Mouse (Mus musculus) heart, postnatal 0 days (tissue): ENCODE results near the gene Ndufb10. TPM values are rescaled to one million over a fixed set of nuclear protein-coding genes. Genes with fewer than 3 reads are reported as not detected.

Experiments used
- ATAC-seq: fragments of 200-750 bp; cut with Nextera tagmentation; 2 replicates; pipeline ENCODE4 v1.8.0; 2017; ENCODE audit warnings: low read depth, moderate number of reproducible peaks, moderate library complexity; ENCODE audit not compliant: insufficient read depth
- DNase-seq: peaks from one replicate; pipeline ENCODE4 v3.0.0-alpha.2; 2016; ENCODE audit warnings: low spot score
- H3K27ac ChIP-seq: fragments of 300-500 bp; sonication (generic); 2 replicates; pipeline ENCODE4 v1.5.1; 2014; ENCODE audit warnings: low read depth, mild to moderate bottlenecking
- H3K27me3 ChIP-seq: fragments of 300-500 bp; sonication (generic); 2 replicates; pipeline ENCODE4 v1.6.1; 2014; ENCODE audit warnings: low read length, mixed read lengths; ENCODE audit not compliant: control insufficient read depth, insufficient read depth
- H3K36me3 ChIP-seq: fragments of 300-500 bp; sonication (generic); replicated peaks from 2 replicates; pipeline ENCODE4 v1.6.1; 2014; ENCODE audit warnings: low read length, mixed read lengths; ENCODE audit not compliant: control insufficient read depth, insufficient read depth
- H3K4me1 ChIP-seq: fragments of 300-500 bp; sonication (generic); 2 replicates; pipeline ENCODE4 v1.6.1; 2014; ENCODE audit warnings: antibody characterized with exemption; ENCODE audit not compliant: control insufficient read depth, insufficient read depth
- H3K4me2 ChIP-seq: fragments of 300-500 bp; sonication (generic); 2 replicates; pipeline ENCODE4 v1.6.1; 2014; ENCODE audit warnings: low read depth, mild to moderate bottlenecking, low read length, moderate library complexity
- H3K4me3 ChIP-seq: fragments of 300-500 bp; sonication (generic); 2 replicates; pipeline ENCODE4 v1.5.1; 2014; ENCODE audit warnings: low read depth, low read length
- H3K9ac ChIP-seq: fragments of 300-500 bp; sonication (generic); replicated peaks from 2 replicates; pipeline ENCODE4 v1.6.1; 2014; ENCODE audit warnings: low read depth, low read length, mixed read lengths
- H3K9me3 ChIP-seq: fragments of 300-500 bp; sonication (generic); replicated peaks from 2 replicates; pipeline ENCODE4 v1.6.1; 2016; ENCODE audit warnings: low read length; ENCODE audit not compliant: control insufficient read depth
- CTCF ChIP-seq: IDR thresholded peaks from 2 replicates; pipeline ENCODE4 v1.5.1; 2016; ENCODE audit warnings: antibody characterized with exemption, control low read depth, low read depth
- EP300 ChIP-seq: IDR thresholded peaks from 2 replicates; pipeline ENCODE4 v1.6.1; 2016; ENCODE audit warnings: antibody characterized with exemption, low read depth
- WGBS: fragments of 180-500 bp; shearing (Covaris S2); extraction: QIAGEN DNeasy Blood & Tissue Kit; methylation state at CpG from one replicate; pipeline ENCODE4 v1.1.7; 2014; 5-methylcytosine and 5-hydroxymethylcytosine counted together
- polyA plus RNA-seq: library from polyadenylated mRNA; unstranded; fragments of >200 nt; fragmentation: Nextera tagmentation; extraction: Ambion mirVana; gene quantifications from 2 replicates; pipeline ENCODE4 v1.2.1, GENCODE M21; 2015
- total RNA-seq: library from RNA; depleted of rRNA; stranded (reverse); fragments of >200 nt; gene quantifications from 2 replicates; pipeline ENCODE4 v1.2.3, GENCODE M21; 2014; ENCODE audit warnings: low replicate concordance

Gene Ndufb10
- total and polyA plus RNA-seq, 2 experiments from 2014 or later = 667 to 1,293 TPM

DNA sequence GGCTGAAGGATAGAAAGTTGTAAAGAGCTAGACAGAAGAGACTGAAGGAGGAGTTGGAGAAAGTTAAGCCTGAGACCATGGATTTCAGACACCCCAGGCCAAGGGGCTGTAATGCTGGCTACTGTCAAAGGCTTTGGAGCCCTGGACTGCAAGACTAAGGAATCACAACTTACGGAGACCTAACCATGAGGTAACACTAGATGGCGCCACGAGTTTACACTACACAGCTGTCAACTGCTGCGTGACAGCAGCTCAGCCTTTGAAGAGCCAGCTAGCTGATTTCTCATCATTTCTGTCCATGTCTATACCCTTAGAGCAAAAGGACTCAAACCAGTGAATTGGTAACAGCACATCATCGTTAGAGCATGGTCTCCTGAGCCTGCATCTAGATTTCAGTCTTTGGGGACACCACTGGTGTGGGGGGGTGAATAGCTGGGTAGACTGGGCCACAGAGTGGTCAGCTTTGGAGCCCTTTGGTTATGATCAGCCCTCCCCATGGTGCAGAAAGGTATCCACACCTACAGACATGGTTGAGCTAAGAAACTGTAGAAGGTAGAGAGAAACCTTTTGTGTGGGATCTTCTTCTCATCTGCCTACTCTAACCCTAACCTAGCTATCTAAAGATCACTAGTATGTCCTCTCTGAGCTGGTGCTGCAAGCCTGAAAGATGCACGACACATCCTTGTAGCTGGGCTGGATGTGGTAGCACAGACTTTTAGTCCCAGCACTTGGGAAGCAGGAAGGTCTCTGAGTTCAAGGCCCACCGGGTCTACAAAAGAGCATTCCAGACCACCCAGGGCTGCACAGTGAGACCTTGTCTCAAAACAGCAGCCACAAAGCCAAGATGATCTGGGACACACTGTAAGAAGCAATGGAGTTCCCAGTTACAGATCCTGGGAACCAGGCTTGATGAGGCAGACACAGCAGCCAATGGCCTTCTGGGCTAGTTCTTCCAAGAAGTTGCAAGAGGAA is 21.5 kb upstream of the Ndufb10 start:
- H3K4me3 ChIP-seq = no peak overlapping the region
- WGBS = 19% methylated on average over 7 of the region's 7 CpGs
- peak; percentile 89 for DNase-seq
- no peak for TF ChIP-seq EP300
- peak; percentile 93 for TF ChIP-seq CTCF
- H3K4me2 ChIP-seq = no peak overlapping the region
- H3K36me3 ChIP-seq = peaks cover 17% of the 10 kb centered on the region
- H3K27me3 ChIP-seq = peaks cover 15% of the 10 kb centered on the region
- ATAC-seq = peak; percentile 87
- no peak overlapping the region for H3K27ac ChIP-seq
- H3K4me1 ChIP-seq = no peaks in the 10 kb centered on the region
- no peak overlapping the region for H3K9ac ChIP-seq
- no peaks in the 10 kb centered on the region for H3K9me3 ChIP-seq

DNA sequence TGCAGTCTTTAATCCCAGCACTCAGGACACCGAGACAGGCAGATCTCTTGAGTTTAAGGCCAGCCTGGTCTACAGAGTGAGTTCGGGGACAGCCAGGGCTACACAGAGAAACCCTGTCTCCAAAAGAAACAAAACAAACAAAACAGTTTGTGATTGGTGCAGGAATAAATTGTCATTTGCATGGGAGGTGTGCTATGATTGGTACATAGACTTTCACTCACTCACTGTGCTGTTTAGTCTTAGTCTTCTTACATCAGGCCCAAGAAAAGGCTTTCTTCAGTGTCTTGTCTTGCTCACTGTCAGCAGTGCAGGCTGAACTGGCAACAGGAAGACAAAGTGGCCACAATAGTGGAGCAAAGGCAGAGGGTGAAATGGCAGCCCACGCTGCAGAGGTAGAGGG is 20.1 kb upstream of the Ndufb10 start:
- TF ChIP-seq EP300 (no peak), CTCF (no peak)
- Histone ChIP-seq H3K9me3 (no peaks in the 10 kb centered on the region), H3K36me3 (peaks cover 29% of the 10 kb centered on the region), H3K4me2 (no peak overlapping the region), H3K9ac (no peak overlapping the region), H3K4me1 (no peaks in the 10 kb centered on the region), H3K27ac (no peak overlapping the region), H3K4me3 (no peak overlapping the region), H3K27me3 (0 out of 2 replicates have a peak, but pooled peaks cover 4% of the 10 kb centered on the region)
- DNase-seq = no peak
- ATAC-seq = no peak
- WGBS = 59% methylated on average over 3 of the region's 3 CpGs

DNA sequence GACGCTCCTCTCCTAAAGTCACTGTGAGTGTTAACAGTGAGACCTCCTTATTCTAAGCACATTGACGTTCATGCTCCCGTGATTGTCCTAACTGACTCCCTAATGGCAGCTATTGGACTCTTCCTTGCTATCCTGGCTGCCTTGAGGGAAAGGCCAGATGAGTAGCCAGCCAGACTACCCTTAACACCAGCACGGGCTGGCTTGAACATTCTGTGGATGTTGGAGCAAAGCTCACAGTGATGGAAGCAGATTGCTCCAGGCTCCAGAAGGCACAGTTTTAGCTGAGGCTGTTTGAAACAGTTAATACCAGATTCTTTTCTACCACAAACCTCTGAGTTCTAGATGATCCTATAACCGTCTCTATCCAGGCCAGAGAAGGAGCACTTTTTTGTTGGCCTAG is 19.6 kb upstream of the Ndufb10 start:
- no peak for TF ChIP-seq EP300
- no peak for TF ChIP-seq CTCF
- 58% methylated on average over 5 of the region's 5 CpGs for WGBS
- Histone ChIP-seq H3K9me3 (no peaks in the 10 kb centered on the region), H3K4me3 (no peak overlapping the region), H3K4me2 (no peak overlapping the region), H3K27me3 (no peaks in the 10 kb centered on the region), H3K4me1 (no peaks in the 10 kb centered on the region), H3K27ac (no peak overlapping the region), H3K36me3 (peaks cover 30% of the 10 kb centered on the region), H3K9ac (no peak overlapping the region)
- ATAC-seq (no peak), DNase-seq (no peak)

DNA sequence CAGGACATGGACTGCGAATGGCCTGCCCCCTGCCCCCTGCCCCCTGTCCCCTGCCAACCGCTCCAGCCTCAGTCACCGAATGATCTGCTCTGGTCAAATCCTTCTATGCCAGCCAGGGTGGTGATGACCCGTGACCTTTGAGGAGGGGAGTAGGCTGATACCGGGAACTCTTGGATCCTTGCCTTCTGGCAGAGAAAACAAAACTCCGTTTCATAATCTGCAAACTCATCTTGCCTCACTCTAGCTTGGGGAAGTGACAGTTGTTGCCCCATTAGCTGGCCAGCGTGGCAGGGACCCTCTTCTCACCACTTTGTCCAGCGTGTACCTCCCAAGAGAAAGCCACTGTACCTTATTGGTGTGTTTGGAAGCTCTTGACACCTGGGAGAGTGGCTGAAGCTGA is 18.0 kb upstream of the Ndufb10 start:
- Histone ChIP-seq H3K36me3 (peaks cover 30% of the 10 kb centered on the region), H3K27me3 (no peaks in the 10 kb centered on the region), H3K4me2 (no peak overlapping the region), H3K9ac (no peak overlapping the region), H3K4me1 (peaks cover 5% of the 10 kb centered on the region; the same call in 1 of the 2 replicates), H3K4me3 (no peak overlapping the region), H3K27ac (no peak overlapping the region), H3K9me3 (no peaks in the 10 kb centered on the region)
- TF ChIP-seq CTCF = no peak
- no peak for TF ChIP-seq EP300
- ATAC-seq (no peak), DNase-seq (no peak)
- WGBS = 76% methylated on average over 8 of the region's 8 CpGs

DNA sequence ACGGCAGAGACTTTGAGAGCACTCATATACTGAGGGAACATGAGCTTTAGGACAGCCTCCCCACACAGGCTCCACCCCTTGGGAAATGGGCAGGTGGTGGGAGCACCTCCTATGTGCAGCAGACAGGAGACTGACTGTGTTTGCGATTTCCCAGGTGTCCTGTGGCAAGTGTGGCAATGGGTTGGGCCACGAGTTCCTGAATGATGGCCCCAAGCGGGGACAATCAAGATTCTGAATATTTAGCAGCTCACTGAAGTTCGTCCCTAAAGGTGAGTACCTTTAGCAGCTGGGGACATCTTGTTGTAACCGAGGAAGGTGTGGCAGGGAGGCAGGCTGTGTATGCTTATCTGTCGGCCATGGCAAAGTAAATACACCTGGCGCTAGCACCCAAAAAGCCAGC is 15.6 kb upstream of the Ndufb10 start:
- H3K9ac ChIP-seq = no peak overlapping the region
- H3K36me3 ChIP-seq = peaks cover 30% of the 10 kb centered on the region
- no peak overlapping the region for H3K4me3 ChIP-seq
- no peak for ATAC-seq
- H3K27ac ChIP-seq = no peak overlapping the region
- no peaks in the 10 kb centered on the region for H3K27me3 ChIP-seq
- WGBS = 83% methylated on average over 8 of the region's 8 CpGs
- H3K4me2 ChIP-seq = no peak overlapping the region
- no peak for DNase-seq
- no peak for TF ChIP-seq EP300
- no peak for TF ChIP-seq CTCF
- no peaks in the 10 kb centered on the region for H3K9me3 ChIP-seq
- peaks cover 19% of the 10 kb centered on the region for H3K4me1 ChIP-seq

DNA sequence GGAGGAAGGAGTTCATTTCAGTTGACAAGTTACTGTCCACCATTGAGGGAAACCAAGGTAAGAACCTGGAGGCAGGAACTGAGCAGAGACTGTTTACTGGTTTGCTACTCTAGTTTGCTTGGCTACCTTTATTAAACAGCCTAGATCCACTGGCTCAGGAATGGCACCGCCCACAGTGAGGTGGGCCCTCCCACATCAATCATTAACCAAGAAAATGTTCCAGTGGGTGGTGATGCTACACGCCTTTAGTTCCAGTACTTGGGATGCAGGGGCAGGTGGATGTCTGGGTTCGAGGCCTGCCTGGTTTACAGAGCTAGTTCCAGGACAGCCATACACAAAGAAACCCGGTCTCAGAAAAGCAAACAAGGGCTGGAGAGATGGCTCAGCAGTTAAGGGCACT is 14.0 kb upstream of the Ndufb10 start:
- 82% methylated on average over 4 of the region's 4 CpGs for WGBS
- TF ChIP-seq EP300 (no peak), CTCF (no peak)
- Histone ChIP-seq H3K4me3 (no peak overlapping the region), H3K36me3 (peaks cover 30% of the 10 kb centered on the region), H3K4me1 (peaks cover 20% of the 10 kb centered on the region), H3K4me2 (no peak overlapping the region), H3K9me3 (no peaks in the 10 kb centered on the region), H3K27ac (no peak overlapping the region), H3K9ac (no peak overlapping the region), H3K27me3 (no peaks in the 10 kb centered on the region)
- no peak for ATAC-seq
- no peak for DNase-seq
